Mouse (Mus musculus) heart, embryonic 13.5 days (tissue): ENCODE data around the gene Ick. TPM values are rescaled to one million over a fixed set of nuclear protein-coding genes. Genes with fewer than 3 reads are reported as not detected.
"Not testable (repeated sequence)": the region's sequence is repeated elsewhere in the genome, so short reads cannot be mapped to it uniquely, and the experiment has no call there.

Experiments used
- ATAC-seq: fragments of 200-750 bp; cut with Nextera tagmentation; 2 replicates; pipeline ENCODE4 v1.8.0; 2017; ENCODE audit warnings: moderate TSS enrichment; ENCODE audit not compliant: insufficient number of reproducible peaks, low FRiP score, low TSS enrichment; ENCODE audit errors: extremely low read depth
- H3K27ac ChIP-seq: fragments of 300-500 bp; sonication (generic); replicated peaks from 2 replicates; pipeline ENCODE4 v1.5.1; 2015; ENCODE audit warnings: moderate library complexity, mild to moderate bottlenecking, inconsistent platforms
- H3K27me3 ChIP-seq: fragments of 300-500 bp; sonication (generic); replicated peaks from 2 replicates; pipeline ENCODE4 v1.6.1; 2015; ENCODE audit warnings: mild to moderate bottlenecking, inconsistent platforms
- H3K36me3 ChIP-seq: fragments of 300-500 bp; sonication (generic); 2 replicates; pipeline ENCODE4 v1.6.1; 2015; ENCODE audit warnings: mild to moderate bottlenecking, inconsistent platforms
- H3K4me1 ChIP-seq: fragments of 300-500 bp; sonication (generic); 2 replicates; pipeline ENCODE4 v1.6.1; 2015; ENCODE audit warnings: inconsistent platforms
- H3K4me2 ChIP-seq: fragments of 300-500 bp; sonication (generic); 2 replicates; pipeline ENCODE4 v1.6.1; 2015; ENCODE audit warnings: inconsistent platforms, mild to moderate bottlenecking, moderate library complexity
- H3K4me3 ChIP-seq: fragments of 300-500 bp; sonication (generic); 2 replicates; pipeline ENCODE4 v1.5.1; 2015; ENCODE audit warnings: moderate library complexity, mild to moderate bottlenecking, inconsistent platforms
- H3K9ac ChIP-seq: fragments of 300-500 bp; sonication (generic); 2 replicates; pipeline ENCODE4 v1.6.1; 2015; ENCODE audit warnings: inconsistent platforms, mild to moderate bottlenecking, moderate library complexity
- H3K9me3 ChIP-seq: fragments of 300-500 bp; sonication (generic); 2 replicates; pipeline ENCODE4 v1.6.1; 2016; ENCODE audit warnings: inconsistent platforms
- WGBS: fragments of 180-500 bp; shearing (Covaris S2); methylation state at CpG from one replicate; pipeline ENCODE4 v1.1.7; 2015; ENCODE audit warnings: mixed read lengths; 5-methylcytosine and 5-hydroxymethylcytosine counted together
- polyA plus RNA-seq: library from polyadenylated mRNA; unstranded; fragments of >200 nt; fragmentation: Nextera tagmentation; extraction: Ambion mirVana; gene quantifications from 2 replicates; pipeline ENCODE4 v1.2.1, GENCODE M21; 2015

Gene Ick
- polyA plus RNA-seq, 1 experiment from 2014 or later, result 14.0 TPM

DNA sequence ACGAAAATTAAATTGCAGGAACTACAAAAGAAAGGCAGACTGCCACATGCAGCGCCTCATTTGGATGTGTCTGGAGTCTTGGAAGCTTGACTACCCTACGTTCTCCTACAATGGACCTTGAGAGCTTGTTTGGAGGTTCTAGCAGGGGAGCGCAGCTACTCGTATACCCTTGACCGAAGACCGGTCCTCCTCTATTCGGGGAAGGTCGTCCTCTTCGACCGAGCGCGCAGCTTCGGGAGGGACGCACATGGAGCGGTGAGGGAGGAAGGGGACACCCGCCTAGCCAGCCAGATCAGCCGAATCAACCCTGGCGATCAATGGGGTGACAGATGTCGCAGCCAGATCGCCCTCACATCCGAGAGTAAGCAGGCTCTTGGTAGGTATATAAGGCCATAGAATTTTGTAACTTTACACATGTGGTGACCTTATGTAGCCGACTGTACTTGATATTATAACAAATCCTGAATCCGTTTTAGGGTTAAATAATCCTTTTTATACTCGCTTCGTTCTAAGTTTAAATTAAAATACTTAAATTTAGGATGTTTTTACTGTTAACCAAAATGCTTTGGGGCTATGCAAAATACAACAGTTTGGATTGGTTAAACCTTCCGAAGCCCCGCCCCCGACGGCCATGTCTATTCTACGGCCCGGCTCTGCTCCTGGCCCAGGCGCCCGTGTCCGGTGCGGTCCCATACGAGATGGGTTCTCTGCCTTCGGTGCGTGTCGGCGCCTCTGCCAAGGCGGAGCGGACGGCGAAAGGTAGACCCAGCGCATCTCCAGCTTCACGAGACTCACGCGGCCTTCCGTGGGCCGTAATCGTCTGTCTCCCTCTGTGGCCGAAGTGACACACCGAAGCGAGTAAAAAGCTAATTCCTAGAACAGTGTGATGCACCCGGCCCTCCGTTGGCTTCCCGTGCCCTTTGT, 66.5 kb downstream of the Ick start:
- Histone ChIP-seq H3K9ac (peak overlapping the region; percentile 93), H3K4me1 (peaks cover 17% of the 10 kb centered on the region), H3K4me3 (peak overlapping the region; percentile 78), H3K4me2 (peak overlapping the region; percentile 73), H3K36me3 (no peaks in the 10 kb centered on the region), H3K9me3 (no peaks in the 10 kb centered on the region), H3K27me3 (no peaks in the 10 kb centered on the region), H3K27ac (peak overlapping the region; percentile 99)
- under 1% methylated on average over 49 of the region's 58 CpGs for WGBS
- ATAC-seq, result peak; percentile 99

DNA sequence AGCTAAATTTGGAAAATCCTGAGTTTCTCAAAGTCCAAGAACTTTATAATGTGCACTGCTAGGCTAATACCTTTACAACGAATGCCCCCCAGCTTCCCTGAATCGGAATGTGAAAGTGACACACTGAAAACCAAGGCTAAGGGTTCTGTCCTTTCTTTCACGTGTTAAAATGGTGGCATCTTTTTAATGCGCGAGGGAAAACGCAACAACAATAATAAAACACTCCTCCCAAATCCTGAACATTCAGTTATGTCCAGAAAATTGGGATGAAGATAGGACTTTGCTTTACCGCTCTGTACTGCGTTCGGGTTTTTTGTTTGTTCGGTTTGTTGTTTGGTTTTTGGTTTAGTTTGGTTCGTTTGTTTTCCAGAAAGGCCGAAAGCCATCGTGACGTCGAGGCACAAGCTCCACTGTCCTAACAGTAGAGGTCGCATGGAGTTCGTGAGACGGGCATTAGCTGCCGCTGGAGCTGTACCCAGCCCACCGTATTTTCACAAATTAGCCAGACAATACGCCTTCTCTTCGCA, 67.3 kb downstream of the Ick start:
- H3K4me3 ChIP-seq, result peak overlapping the region; percentile 78
- peak overlapping the region; percentile 93 for H3K9ac ChIP-seq
- ATAC-seq, result no peak
- 3% methylated on average over 22 of the region's 22 CpGs for WGBS
- no peaks in the 10 kb centered on the region for H3K36me3 ChIP-seq
- H3K27ac ChIP-seq, result peak overlapping the region; percentile 99
- H3K27me3 ChIP-seq, result no peaks in the 10 kb centered on the region
- peaks cover 17% of the 10 kb centered on the region for H3K4me1 ChIP-seq
- peak overlapping the region; percentile 73 for H3K4me2 ChIP-seq
- H3K9me3 ChIP-seq, result no peaks in the 10 kb centered on the region

DNA sequence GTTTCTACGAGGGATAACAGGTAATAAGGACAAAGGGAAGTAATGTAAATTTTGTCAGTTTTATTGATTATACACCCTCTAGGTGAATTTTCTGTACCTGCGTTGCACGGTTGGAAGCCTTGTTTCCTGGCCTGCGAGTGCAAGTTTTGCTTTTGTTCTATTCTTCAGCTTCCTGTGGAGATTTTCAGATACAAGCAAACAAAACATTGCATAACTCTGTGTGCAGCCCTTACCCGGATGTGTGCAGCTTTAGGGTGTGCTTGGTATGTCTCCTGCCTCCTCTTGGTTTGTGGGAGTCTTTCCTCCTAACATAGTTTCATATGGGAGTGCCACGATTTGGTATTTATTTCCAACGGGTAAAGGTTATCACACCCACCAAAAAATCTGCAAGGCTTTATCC, 67.8 kb downstream of the Ick start:
- Histone ChIP-seq H3K27me3 (no peaks in the 10 kb centered on the region), H3K9me3 (no peaks in the 10 kb centered on the region), H3K4me3 (peak overlapping the region; percentile 78), H3K4me1 (peaks cover 17% of the 10 kb centered on the region), H3K4me2 (peak overlapping the region; percentile 73), H3K9ac (peak overlapping the region; percentile 93), H3K36me3 (no peaks in the 10 kb centered on the region), H3K27ac (peak overlapping the region; percentile 99)
- ATAC-seq, result no peak
- 50% methylated on average over 7 of the region's 7 CpGs for WGBS

DNA sequence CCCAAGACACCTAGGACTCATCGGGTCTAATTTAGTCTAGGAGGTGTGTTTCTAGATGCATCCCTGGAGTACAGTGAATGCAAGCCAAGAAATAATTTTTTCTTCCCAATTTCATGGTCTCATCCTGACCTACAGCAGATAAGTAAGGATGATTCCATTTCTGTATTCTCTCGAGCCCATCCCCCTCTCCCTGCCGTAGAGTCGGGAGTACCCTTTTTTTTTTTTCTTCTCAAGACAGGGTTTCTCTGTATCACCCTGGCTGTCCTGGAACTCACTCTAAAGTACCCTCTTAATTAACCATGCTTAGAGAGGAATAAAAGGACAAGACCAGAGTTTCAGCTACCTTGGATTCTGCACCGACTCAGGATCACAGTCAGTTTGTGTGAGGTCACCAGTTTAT, 69.2 kb downstream of the Ick start:
- ATAC-seq, result no peak
- H3K4me1 ChIP-seq, result peaks cover 17% of the 10 kb centered on the region
- H3K9ac ChIP-seq, result no peak overlapping the region
- H3K4me2 ChIP-seq, result no peak overlapping the region
- no peaks in the 10 kb centered on the region for H3K36me3 ChIP-seq
- H3K27me3 ChIP-seq, result no peaks in the 10 kb centered on the region
- no peak overlapping the region for H3K27ac ChIP-seq
- no peaks in the 10 kb centered on the region for H3K9me3 ChIP-seq
- no peak overlapping the region for H3K4me3 ChIP-seq
- 71% methylated on average over 5 of the region's 5 CpGs for WGBS

DNA sequence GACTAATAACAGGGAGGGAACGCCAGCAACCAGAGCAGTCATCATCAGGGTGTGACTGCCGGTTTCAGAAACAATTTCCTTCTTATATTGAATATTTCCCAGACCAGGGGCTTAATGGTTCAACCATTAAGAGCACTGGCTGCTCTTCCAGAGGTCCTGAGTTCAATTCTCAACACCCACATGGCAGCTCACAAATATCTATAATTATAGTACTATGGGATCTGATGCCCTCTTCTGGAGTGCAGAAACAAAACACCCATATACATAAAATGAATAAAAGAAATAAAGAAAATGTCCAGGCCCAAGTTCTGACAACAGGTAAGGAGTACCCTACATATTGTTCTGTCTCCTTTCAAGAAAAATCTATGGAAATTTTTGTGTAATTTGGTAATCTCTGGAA, 70.1 kb downstream of the Ick start:
- Histone ChIP-seq H3K4me3 (no peak overlapping the region), H3K36me3 (no peaks in the 10 kb centered on the region), H3K9me3 (no peaks in the 10 kb centered on the region), H3K27me3 (no peaks in the 10 kb centered on the region), H3K27ac (no peak overlapping the region), H3K4me2 (no peak overlapping the region), H3K4me1 (peaks cover 17% of the 10 kb centered on the region), H3K9ac (no peak overlapping the region)
- no peak for ATAC-seq
- WGBS, result 88% methylated on average over 2 of the region's 2 CpGs

DNA sequence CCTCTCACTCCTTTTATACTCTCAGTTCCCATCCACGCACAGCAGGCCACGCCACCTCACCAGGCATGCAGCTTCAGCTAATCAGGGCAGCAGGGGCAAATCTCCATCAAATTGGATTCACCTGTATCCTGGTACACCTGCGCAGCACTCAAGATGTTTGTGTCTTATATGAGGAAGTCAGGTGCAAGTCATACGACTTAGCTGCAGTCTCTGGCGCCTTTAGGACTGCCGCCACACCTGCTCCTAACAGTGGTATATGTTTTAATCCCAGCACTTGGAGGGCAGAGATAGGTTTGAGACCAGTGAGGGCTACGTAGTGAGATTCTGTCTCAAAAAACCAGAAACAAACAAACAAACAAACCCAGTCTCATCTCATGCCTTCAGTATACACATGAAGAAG, 73.5 kb downstream of the Ick start, which contains the start of gene Gsta4:
Gsta4 (plus strand) TSS at position 301 of the 400 bp plus-strand sequence.
- H3K4me2 ChIP-seq, H3K9me3 ChIP-seq, H3K27me3 ChIP-seq, H3K36me3 ChIP-seq, H3K9ac ChIP-seq, ATAC-seq, H3K27ac ChIP-seq, H3K4me3 ChIP-seq, H3K4me1 ChIP-seq: not testable (repeated sequence)
- WGBS, result 77% methylated on average over 4 of the region's 7 CpGs

DNA sequence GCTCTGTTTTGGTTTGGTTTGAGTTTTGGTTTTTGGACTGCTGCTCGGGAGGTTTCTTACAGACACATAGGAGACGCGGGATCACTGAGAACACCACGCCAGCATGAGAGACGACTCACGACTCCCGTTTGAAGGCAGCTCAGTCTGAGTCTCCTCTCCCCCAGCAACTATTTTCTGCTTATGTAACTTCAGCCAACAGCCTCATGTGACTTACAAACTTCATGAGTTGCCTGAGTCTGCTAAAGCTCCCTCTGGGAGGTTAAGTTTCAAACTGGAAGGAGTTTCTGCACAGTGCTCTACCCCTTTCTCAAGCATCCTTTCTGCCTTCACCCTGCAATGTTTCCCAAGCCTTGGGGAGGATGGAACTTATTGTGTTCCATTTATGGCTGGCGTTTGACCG, 76.7 kb downstream of the Ick start:
- Histone ChIP-seq H3K9me3 (no peaks in the 10 kb centered on the region), H3K4me2 (no peak overlapping the region), H3K4me3 (no peak overlapping the region), H3K9ac (no peak overlapping the region), H3K27ac (no peak overlapping the region), H3K36me3 (no peaks in the 10 kb centered on the region), H3K27me3 (no peaks in the 10 kb centered on the region), H3K4me1 (peaks cover 8% of the 10 kb centered on the region)
- 77% methylated on average over 9 of the region's 9 CpGs for whole genome bisulfite sequencing
- ATAC-seq, result no peak

DNA sequence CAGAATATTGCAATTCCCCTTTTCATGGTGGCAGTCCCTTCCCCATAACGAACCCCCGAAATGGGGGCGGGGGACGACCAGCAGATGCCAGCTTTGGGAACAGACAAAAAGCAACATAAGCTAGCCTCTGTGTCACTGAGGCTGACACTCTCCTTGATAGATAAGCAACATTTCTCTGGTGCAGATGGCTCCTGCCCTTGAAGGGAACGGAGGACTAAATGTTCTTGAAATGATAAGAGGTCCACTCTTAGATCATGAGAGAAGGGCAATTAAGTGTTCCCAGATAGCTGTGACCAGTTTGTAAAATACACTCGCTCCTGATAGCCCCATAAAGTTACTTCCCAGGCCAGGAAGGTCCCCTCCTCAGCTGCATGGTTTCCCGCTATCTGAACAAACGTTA, 79.9 kb downstream of the Ick start:
- 47% methylated on average over 8 of the region's 8 CpGs for WGBS
- Histone ChIP-seq H3K27ac (no peak overlapping the region), H3K27me3 (no peaks in the 10 kb centered on the region), H3K4me3 (no peak overlapping the region), H3K9ac (no peak overlapping the region), H3K36me3 (no peaks in the 10 kb centered on the region), H3K4me1 (peaks cover 33% of the 10 kb centered on the region), H3K9me3 (no peaks in the 10 kb centered on the region), H3K4me2 (no peak overlapping the region)
- ATAC-seq, result no peak

DNA sequence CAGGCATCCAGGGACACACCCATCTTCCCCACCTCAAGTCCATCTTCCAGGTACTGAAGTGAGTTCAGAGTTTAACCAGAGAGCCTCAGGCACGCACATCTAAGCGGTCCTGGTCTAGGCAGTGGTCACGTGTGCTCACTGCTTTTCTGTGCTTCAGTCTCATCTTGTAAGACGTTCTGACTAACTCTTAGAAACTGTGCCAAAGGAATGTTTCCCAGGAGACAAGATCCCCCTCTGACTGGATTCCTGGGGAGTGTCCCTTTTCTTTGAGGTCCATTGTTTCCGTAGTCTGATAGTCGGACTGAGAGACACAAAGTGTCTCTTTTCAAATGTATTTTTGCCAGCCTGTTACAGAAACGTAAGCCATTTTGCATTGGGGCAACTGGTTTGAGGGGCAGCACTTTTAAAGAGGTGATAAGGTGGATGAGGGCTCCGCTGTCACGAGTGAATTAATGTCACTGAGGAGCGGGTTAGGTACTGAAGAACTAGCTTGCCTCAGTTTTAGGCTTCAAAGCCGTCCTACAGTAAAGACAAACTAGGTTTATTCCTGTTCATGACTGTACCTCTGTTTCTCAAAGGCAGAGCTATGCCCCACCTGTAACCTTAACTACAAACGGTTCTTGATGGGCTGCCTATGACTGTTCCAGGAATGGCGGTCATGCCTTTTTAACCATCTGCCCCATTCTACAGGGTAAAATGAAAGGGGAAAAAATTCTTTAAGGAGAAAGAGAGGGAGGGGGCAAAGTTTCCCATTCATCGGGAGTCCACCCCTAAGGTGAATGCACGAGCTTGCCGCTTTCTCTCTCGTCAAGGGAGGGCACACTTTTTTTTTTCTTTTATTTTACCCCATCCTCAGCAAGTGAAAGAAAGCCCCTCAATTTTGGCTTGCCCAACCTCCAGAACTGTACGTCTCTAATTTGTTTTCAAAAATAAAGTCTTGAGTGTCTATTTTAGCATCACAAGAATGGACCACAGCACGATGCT, 82.0 kb downstream of the Ick start:
- Histone ChIP-seq H3K4me1 (peaks cover 36% of the 10 kb centered on the region), H3K9ac (peak overlapping the region; percentile 77), H3K36me3 (no peaks in the 10 kb centered on the region), H3K27ac (no peak overlapping the region), H3K9me3 (no peaks in the 10 kb centered on the region), H3K27me3 (no peaks in the 10 kb centered on the region), H3K4me2 (peak overlapping the region; percentile 85), H3K4me3 (peak overlapping the region; percentile 57)
- no peak for ATAC-seq
- WGBS, result 3% methylated on average over 19 of the region's 19 CpGs

DNA sequence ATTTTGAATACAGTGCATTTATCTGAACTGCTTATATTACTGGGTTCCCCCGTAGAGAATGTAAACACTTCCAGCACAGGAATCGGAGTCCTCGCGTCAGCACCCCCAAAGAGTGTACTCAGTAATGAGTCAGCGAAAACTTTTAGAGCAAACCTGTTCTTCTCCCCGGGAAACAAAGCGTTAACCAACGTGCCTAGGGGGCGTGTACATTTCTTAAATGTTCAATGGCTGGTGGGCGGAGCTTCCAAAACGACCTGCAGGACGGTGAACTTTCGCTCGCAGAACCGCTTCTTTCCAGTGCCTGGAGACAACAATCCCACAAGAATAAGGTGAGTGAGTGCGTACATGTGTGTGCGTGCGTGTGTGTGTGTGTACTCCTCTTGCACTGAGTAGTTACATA, 82.7 kb downstream of the Ick start:
- Histone ChIP-seq H3K27me3 (no peaks in the 10 kb centered on the region), H3K9me3 (no peaks in the 10 kb centered on the region), H3K4me1 (peaks cover 36% of the 10 kb centered on the region), H3K36me3 (no peaks in the 10 kb centered on the region), H3K9ac (peak overlapping the region; percentile 77), H3K27ac (peak overlapping the region; percentile 66), H3K4me3 (peak overlapping the region; percentile 57), H3K4me2 (peak overlapping the region; percentile 85)
- WGBS, result under 1% methylated on average over 18 of the region's 18 CpGs
- ATAC-seq, result no peak
